Mouse (Mus musculus) lung, postnatal 0 days (tissue): ENCODE results near the gene Rab11fip5.
A peak's percentile ranks its signal among the peaks of the same experiment; 100 is the strongest.

Experiments
- CTCF ChIP-seq: IDR thresholded peaks from 2 replicates; pipeline ENCODE4 v1.5.1; 2016; ENCODE audit warnings: antibody characterized with exemption, mild to moderate bottlenecking
- EP300 ChIP-seq: IDR thresholded peaks from 2 replicates; pipeline ENCODE4 v1.6.1; 2016; ENCODE audit warnings: antibody characterized with exemption, mild to moderate bottlenecking, control low read depth

DNA sequence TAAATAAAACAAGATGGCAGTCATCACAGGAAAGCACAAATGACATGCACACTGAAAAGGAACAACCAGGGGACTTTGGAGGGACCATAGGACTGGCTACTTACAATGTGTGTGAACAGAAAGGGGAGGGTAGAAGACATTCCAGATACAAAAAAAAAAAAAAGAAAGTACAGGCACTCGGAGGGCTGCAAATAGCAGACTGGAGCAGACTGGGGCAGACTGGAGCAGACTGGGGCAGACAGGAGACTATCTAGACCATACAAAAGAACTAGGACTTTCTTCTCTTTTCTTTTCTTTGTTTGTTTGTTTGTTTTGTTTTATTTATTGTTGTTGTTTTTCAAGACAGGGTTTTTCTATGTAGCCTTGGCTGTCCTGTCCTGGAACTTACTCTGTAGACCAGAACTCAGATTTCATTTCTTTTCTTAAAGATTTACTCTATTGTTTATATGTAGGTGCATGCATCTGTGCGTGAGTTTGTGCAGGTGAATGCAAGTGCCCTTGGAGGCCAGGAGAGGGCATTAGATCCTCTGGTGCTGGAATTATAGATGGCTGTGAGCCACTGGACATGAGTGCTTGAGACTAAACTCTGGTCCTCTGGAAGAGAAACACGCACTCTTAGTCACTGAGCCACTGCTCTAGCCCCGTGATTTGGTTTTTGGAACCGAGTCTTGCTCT, 11.1 kb downstream of the Rab11fip5 start:
- 0 out of 2 replicates have a peak, but pooled peaks have one; percentile 26 for TF ChIP-seq CTCF
- TF ChIP-seq EP300 = no peak
